Mouse (Mus musculus): Measurements from ENCODE around the gene Col23a1.

- TF ChIP-seq CTCF (IDR thresholded peaks at IDR 0.05; ENCODE audit: extremely low read depth, insufficient read length, insufficient replicate concordance, low read depth, low read length) (no peak), POLR2A (IDR thresholded peaks at IDR 0.05; ENCODE audit: low read depth, low read length) (no peak)
Observed at GRCm38 (mm10) chr11:51453742-51454141, 164.0 kb downstream of the Col23a1 start.
